Mouse (Mus musculus): ENCODE measurements around the gene Reln.

Gene Reln

DNA sequence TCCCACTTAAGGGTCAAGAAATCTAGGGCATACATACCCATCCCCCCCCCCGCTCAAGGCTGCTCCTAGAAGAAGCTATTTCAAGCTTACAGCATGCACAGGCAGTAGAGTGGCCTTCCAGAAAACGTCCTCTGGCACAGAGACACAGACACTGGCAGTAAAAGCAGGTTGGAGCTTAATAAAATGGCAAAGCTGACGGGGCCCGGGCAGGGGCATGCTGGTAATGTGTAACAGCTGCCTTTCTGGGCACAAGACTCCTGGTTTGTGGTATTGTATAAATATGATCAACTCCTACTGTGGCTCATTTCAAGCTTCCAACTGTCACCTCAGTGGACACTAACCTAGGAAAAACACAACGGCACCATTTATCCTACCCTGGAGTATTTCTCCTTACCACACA, 42.2 kb downstream of the Reln start:
- Histone ChIP-seq H3K36me3 (ENCODE audit: insufficient read depth, low read length) (no peaks in the 10 kb centered on the region), H3K9me3 (ENCODE audit: low read length) (no peaks in the 10 kb centered on the region), H3K4me1 (replicated peaks; ENCODE audit: low read depth, low read length) (no peaks in the 10 kb centered on the region; the same call in 1 of the 2 replicates), H3K27me3 (ENCODE audit: insufficient read depth, low read length) (peaks cover 6% of the 10 kb centered on the region; the same call in 1 of the 2 replicates), H3K4me3 (replicated peaks; ENCODE audit: low read length) (no peak overlapping the region)
- no peak for TF ChIP-seq CTCF (conservative IDR thresholded peaks at IDR 0.05; ENCODE audit: low read length)
- TF ChIP-seq NANOG (IDR thresholded peaks at IDR 0.05; ENCODE audit: borderline replicate concordance, low read length): no peak
- TF ChIP-seq POU5F1 (IDR thresholded peaks at IDR 0.05; ENCODE audit: borderline replicate concordance, low read length): no peak

DNA sequence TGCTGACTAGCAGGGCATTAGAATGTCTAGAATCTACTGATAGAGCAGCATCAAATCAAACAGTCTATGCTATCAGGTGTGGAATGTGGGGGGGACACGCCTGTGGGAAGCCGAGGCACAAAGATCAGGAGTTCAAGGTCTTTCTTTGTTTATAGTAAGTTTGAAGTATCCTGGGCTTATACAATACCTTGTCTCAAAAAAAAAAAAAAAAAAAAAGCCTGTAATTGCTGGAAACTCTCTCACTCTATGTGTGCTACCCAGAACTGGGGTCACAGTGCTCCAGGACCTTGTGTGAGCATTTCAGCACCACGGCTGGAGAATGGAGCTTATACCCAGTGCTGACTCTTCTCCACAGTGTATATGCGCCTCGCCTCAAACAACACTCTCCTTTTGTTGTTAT, 43.7 kb downstream of the Reln start:
- H3K4me1 ChIP-seq (replicated peaks; ENCODE audit: low read depth, low read length): no peaks in the 10 kb centered on the region; the same call in 1 of the 2 replicates
- H3K4me3 ChIP-seq (replicated peaks; ENCODE audit: low read length): no peak overlapping the region
- H3K27me3 ChIP-seq (ENCODE audit: insufficient read depth, low read length): 0 out of 2 replicates have a peak, but pooled peaks cover 6% of the 10 kb centered on the region
- no peak for TF ChIP-seq POU5F1 (IDR thresholded peaks at IDR 0.05; ENCODE audit: borderline replicate concordance, low read length)
- TF ChIP-seq NANOG (IDR thresholded peaks at IDR 0.05; ENCODE audit: borderline replicate concordance, low read length): no peak
- no peak for TF ChIP-seq CTCF (conservative IDR thresholded peaks at IDR 0.05; ENCODE audit: low read length)
- no peaks in the 10 kb centered on the region for H3K9me3 ChIP-seq (ENCODE audit: low read length)
- H3K36me3 ChIP-seq (ENCODE audit: insufficient read depth, low read length): no peaks in the 10 kb centered on the region

DNA sequence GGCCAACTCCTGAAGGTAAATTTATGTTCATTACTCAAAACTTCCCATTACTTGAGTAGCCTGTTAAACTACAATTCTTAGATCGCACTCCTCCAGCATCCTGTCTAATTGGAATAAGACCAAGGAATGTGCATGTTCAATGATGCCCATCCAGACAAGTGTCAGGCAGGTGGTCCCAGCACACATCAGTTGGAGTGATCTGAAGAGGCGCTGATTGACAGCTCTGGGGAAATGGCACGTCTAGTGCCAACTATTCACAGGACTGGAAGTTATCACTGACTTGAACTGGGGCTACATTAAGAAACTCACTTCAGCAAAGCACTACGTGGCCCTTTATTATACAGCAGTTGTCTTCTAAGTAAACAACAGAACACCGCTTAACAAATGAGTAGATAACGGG, 44.5 kb downstream of the Reln start:
- no peaks in the 10 kb centered on the region for H3K9me3 ChIP-seq (ENCODE audit: low read length)
- 0 out of 2 replicates have a peak, but pooled peaks cover 3% of the 10 kb centered on the region for H3K27me3 ChIP-seq (ENCODE audit: insufficient read depth, low read length)
- H3K4me1 ChIP-seq (replicated peaks; ENCODE audit: low read depth, low read length): no peaks in the 10 kb centered on the region; the same call in 1 of the 2 replicates
- no peaks in the 10 kb centered on the region for H3K36me3 ChIP-seq (ENCODE audit: insufficient read depth, low read length)
- no peak overlapping the region for H3K4me3 ChIP-seq (replicated peaks; ENCODE audit: low read length)
- TF ChIP-seq CTCF (conservative IDR thresholded peaks at IDR 0.05; ENCODE audit: low read length): no peak
- no peak for TF ChIP-seq POU5F1 (IDR thresholded peaks at IDR 0.05; ENCODE audit: borderline replicate concordance, low read length)
- no peak for TF ChIP-seq NANOG (IDR thresholded peaks at IDR 0.05; ENCODE audit: borderline replicate concordance, low read length)

DNA sequence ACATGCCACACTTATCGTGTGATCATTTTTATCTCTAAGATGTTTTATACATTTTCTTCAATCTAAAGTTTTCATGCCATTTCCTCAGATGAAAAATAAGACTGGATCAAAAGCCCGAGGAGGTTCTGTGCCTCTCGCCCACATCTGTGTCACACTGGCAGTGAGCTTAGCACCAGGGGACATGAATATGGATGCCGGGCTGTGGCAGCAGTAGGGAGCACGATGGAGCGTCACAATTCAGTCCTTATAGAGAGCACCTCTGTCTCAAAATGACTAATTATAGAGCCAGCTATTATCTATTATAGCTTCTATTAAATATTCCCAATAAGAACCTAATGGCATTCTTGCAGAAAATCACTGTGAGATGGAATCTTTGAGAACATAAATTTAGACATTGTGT, 49.3 kb downstream of the Reln start:
- H3K36me3 ChIP-seq (ENCODE audit: insufficient read depth, low read length): no peaks in the 10 kb centered on the region
- no peaks in the 10 kb centered on the region for H3K4me1 ChIP-seq (replicated peaks; ENCODE audit: low read depth, low read length)
- H3K9me3 ChIP-seq (ENCODE audit: low read length): no peaks in the 10 kb centered on the region
- TF ChIP-seq CTCF (conservative IDR thresholded peaks at IDR 0.05; ENCODE audit: low read length): no peak
- no peak overlapping the region for H3K4me3 ChIP-seq (replicated peaks; ENCODE audit: low read length)
- no peaks in the 10 kb centered on the region for H3K27me3 ChIP-seq (ENCODE audit: insufficient read depth, low read length)

DNA sequence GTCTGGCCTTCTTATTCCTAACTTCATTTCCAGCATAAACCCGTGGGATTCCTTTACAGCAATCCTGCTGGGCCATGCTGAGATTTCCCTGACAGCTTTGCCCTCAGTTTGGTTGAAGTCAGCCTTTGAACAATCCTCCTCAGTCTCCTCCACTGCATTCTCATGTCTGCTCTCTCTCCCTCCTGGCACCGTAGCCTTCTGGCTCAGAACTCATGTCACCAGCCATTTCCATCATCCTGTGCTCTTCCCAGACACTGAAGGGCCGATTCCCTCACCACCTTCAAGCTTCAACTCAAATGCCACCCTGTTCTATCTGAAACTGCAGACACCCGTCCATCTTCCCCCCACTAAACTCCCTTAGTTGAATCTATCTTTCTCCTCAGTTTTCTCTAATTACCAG, 53.1 kb downstream of the Reln start:
- no peak for TF ChIP-seq NANOG (IDR thresholded peaks at IDR 0.05; ENCODE audit: borderline replicate concordance, low read length)
- no peak for TF ChIP-seq CTCF (conservative IDR thresholded peaks at IDR 0.05; ENCODE audit: low read length)
- TF ChIP-seq POU5F1 (IDR thresholded peaks at IDR 0.05; ENCODE audit: borderline replicate concordance, low read length): no peak
- Histone ChIP-seq H3K27me3 (ENCODE audit: insufficient read depth, low read length) (no peaks in the 10 kb centered on the region), H3K9me3 (ENCODE audit: low read length) (no peaks in the 10 kb centered on the region), H3K36me3 (ENCODE audit: insufficient read depth, low read length) (no peaks in the 10 kb centered on the region), H3K4me3 (replicated peaks; ENCODE audit: low read length) (no peak overlapping the region), H3K4me1 (replicated peaks; ENCODE audit: low read depth, low read length) (no peaks in the 10 kb centered on the region)

DNA sequence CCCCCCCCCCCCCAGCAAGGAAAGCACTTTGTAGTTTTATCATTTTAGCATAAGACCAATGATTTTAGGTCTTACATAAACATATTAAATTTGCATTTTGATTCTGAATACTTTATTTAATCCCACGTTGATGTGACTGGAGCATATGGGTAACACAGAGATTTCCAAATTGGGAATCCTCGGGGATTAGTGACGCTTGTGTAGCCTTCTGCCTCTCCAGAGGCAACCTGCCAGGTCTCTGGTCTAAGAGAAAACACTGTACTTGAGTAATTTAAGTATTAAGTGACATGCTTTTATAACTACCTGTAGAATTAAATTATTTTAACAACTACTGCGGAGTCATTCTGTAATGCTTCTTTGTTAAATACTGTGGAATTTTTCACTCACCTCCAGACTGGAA, 59.1 kb downstream of the Reln start:
- Histone ChIP-seq H3K4me1 (replicated peaks; ENCODE audit: low read depth, low read length) (no peaks in the 10 kb centered on the region), H3K4me3 (replicated peaks; ENCODE audit: low read length) (no peak overlapping the region), H3K36me3 (ENCODE audit: insufficient read depth, low read length) (no peaks in the 10 kb centered on the region), H3K27me3 (ENCODE audit: insufficient read depth, low read length) (no peaks in the 10 kb centered on the region), H3K9me3 (ENCODE audit: low read length) (no peaks in the 10 kb centered on the region)
- no peak for TF ChIP-seq CTCF (conservative IDR thresholded peaks at IDR 0.05; ENCODE audit: low read length)
- TF ChIP-seq POU5F1 (IDR thresholded peaks at IDR 0.05; ENCODE audit: borderline replicate concordance, low read length): no peak
- no peak for TF ChIP-seq NANOG (IDR thresholded peaks at IDR 0.05; ENCODE audit: borderline replicate concordance, low read length)

DNA sequence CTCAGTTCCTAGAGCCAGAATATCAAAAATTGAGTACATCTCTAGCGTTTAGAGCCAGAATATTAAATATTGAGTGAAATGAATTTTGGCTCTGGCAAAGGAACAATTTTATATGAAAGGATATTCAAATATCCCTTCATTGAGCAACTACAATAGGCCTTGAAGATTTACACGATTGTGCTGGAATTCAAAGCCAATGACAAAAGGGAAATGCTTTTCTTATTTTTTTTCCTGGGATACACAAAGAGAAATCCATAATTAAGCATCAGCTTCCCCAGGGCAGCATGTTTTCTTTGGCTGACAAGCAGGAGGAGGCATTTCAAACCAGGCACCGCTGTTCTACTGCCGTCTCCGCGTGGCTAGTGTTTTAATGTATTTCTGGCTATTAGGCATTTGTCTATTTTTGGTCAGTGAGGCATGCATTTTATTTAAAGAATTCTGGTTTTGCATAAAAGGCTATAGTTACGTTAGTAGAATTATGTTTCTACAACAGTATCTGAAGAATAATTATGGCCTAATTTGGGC, 62.3 kb downstream of the Reln start:
- H3K27me3 ChIP-seq (ENCODE audit: insufficient read depth, low read length): no peaks in the 10 kb centered on the region
- no peaks in the 10 kb centered on the region for H3K36me3 ChIP-seq (ENCODE audit: insufficient read depth, low read length)
- TF ChIP-seq NANOG (IDR thresholded peaks at IDR 0.05; ENCODE audit: borderline replicate concordance, low read length) (no peak), POU5F1 (IDR thresholded peaks at IDR 0.05; ENCODE audit: borderline replicate concordance, low read length) (no peak), CTCF (conservative IDR thresholded peaks at IDR 0.05; ENCODE audit: low read length) (no peak)
- H3K4me3 ChIP-seq (replicated peaks; ENCODE audit: low read length): no peak overlapping the region
- no peaks in the 10 kb centered on the region for H3K9me3 ChIP-seq (ENCODE audit: low read length)
- H3K4me1 ChIP-seq (replicated peaks; ENCODE audit: low read depth, low read length): no peaks in the 10 kb centered on the region

DNA sequence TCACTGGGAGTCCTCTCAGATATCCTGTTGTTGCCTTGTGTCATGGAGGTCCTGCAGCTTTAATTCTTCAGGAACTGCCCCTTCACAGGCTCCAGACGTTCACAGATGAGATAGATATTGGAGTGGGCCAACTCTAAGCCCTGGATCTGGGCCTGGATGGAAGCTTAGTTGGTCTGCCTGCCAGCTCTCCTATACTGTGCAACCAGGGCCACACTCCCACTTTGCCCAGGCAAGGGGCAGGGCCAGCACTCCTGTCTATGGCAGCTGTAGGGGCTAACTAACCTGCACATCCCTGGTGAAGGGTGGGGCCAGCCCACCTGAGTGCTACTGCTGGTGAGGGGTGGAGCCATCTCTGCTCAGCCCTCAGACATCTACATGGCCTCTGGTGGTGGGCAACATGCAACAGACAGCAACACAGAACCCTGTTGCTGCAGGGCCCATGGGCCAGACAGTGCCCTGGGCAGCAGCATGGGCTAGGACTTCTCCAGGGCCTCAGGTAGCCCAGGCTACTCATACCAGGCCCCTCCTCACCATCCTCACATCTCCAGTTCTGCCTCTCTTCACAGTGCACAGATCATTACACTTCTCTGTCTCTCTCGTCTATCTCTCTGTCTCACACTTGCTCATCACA, 63.9 kb downstream of the Reln start:
- Histone ChIP-seq H3K4me1 (replicated peaks; ENCODE audit: low read depth, low read length) (no peaks in the 10 kb centered on the region), H3K36me3 (ENCODE audit: insufficient read depth, low read length) (no peaks in the 10 kb centered on the region), H3K9me3 (ENCODE audit: low read length) (no peaks in the 10 kb centered on the region), H3K4me3 (replicated peaks; ENCODE audit: low read length) (no peak overlapping the region), H3K27me3 (ENCODE audit: insufficient read depth, low read length) (no peaks in the 10 kb centered on the region)
- TF ChIP-seq POU5F1 (IDR thresholded peaks at IDR 0.05; ENCODE audit: borderline replicate concordance, low read length) (no peak), NANOG (IDR thresholded peaks at IDR 0.05; ENCODE audit: borderline replicate concordance, low read length) (no peak), CTCF (conservative IDR thresholded peaks at IDR 0.05; ENCODE audit: low read length) (no peak)

DNA sequence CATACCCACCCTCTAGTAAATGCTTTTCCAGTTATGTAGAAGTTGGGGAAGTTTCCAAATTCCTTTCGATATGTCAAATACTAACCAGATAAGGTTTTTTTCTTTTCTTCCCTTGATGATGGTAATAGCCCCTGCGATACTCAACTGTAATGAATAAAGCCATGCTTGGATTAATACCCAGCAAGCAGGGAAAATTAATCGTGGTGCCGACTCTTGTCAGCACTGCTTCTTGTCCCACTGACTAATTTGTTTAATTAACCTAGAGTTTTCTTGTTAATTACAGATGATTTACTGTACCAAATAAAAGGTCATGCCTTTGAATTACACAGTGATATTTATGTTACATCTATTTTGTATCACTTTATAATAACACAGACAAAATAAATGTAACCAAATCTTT, 65.3 kb downstream of the Reln start:
- H3K4me1 ChIP-seq (replicated peaks; ENCODE audit: low read depth, low read length): no peaks in the 10 kb centered on the region
- H3K4me3 ChIP-seq (replicated peaks; ENCODE audit: low read length): no peak overlapping the region
- no peak for TF ChIP-seq POU5F1 (IDR thresholded peaks at IDR 0.05; ENCODE audit: borderline replicate concordance, low read length)
- no peak for TF ChIP-seq CTCF (conservative IDR thresholded peaks at IDR 0.05; ENCODE audit: low read length)
- TF ChIP-seq NANOG (IDR thresholded peaks at IDR 0.05; ENCODE audit: borderline replicate concordance, low read length): no peak
- H3K27me3 ChIP-seq (ENCODE audit: insufficient read depth, low read length): no peaks in the 10 kb centered on the region
- H3K9me3 ChIP-seq (ENCODE audit: low read length): no peaks in the 10 kb centered on the region
- no peaks in the 10 kb centered on the region for H3K36me3 ChIP-seq (ENCODE audit: insufficient read depth, low read length)
